In the genomic region with DNA sequence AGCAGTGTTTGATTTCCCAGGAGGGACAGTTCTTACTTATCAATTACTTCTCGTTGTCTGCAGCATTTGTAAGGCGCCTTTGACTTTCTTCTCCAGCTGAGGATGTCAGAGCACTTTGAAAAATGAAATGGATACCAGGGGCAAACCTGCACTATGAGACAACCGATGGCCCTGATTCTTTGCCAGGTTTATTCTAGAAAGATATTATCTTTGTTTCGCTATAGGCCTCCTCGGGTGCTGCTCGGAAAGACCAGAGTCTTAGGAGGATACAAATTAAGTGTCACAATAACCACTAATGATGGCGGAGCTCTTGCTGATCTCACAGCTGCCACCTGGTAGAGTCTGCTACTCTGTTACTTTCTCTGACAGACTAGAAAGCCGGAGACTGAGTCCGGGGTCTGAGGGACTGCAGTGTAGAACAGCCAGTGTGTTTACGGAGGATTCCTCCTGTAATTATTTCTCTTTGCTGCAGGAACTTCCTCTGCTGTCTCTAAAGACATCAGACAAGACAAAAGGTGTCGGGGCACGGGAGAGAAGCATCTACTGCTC, we compare ENCODE assay signal across 18 mouse cellular contexts.
DNase-seq lines count a peak whose midpoint lies in the region; ATAC-seq lines count a peak whose summit lies in the region.
"Had no signal": no experiment of that assay in that cellular context is flagged by ENCODE, and none has a peak within 500 bp of the region (broad histone marks: within the 10 kb centered on the region; RNA-seq: fewer than 3 reads in every experiment).

No protein-coding gene starts in this region.

- no peak for ATAC-seq in hindbrain, embryonic 12.5 days (ENCODE audit: low FRiP score)
- no peak for ATAC-seq in midbrain, embryonic 12.5 days (ENCODE audit: low FRiP score, low read depth)
- no peak for ATAC-seq in neural tube, embryonic 15.5 days (ENCODE audit: low FRiP score)
- ATAC-seq: intestine, embryonic 15.5 days had no signal

- 37% methylated on average over 12 of the region's 12 CpGs for WGBS in hindbrain, embryonic 12.5 days
- WGBS in midbrain, embryonic 12.5 days: 42% methylated on average over 12 of the region's 12 CpGs
- WGBS in neural tube, embryonic 15.5 days: 11% methylated on average over 12 of the region's 12 CpGs

- DNase-seq in retina, embryonic 14.5 days (ENCODE audit: low spot score): peak; percentile 30
- no peak for DNase-seq in retina, postnatal 1 day
- no peak for DNase-seq in adipocyte (ENCODE audit: low spot score)
- DNase-seq in thymus, postnatal 0 days (ENCODE audit: low spot score): no peak
- DNase-seq in adrenal gland, adult 18-20 months (ENCODE audit: low spot score in 2 of 2): no peak
- DNase-seq: cerebellum, adult 9-11 months; heart, postnatal 10 days; layer of hippocampus, adult 9-11 months; thymus, postnatal 25 days had no signal

- H3K4me3 ChIP-seq in hindbrain, embryonic 12.5 days: no peak overlapping the region
- no peak overlapping the region for H3K4me3 ChIP-seq in midbrain, embryonic 12.5 days
- H3K4me3 ChIP-seq in neural tube, embryonic 15.5 days (replicated peaks): no peak overlapping the region
- H3K4me3 ChIP-seq: embryonic facial prominence, embryonic 15.5 days; heart, embryonic 10.5 days; intestine, embryonic 15.5 days; limb, embryonic 13.5 days had no signal

- no peaks in the 10 kb centered on the region for H3K9me3 ChIP-seq in hindbrain, embryonic 12.5 days (replicated peaks)
- no peaks in the 10 kb centered on the region for H3K9me3 ChIP-seq in midbrain, embryonic 12.5 days
- H3K9me3 ChIP-seq in neural tube, embryonic 15.5 days (replicated peaks): no peaks in the 10 kb centered on the region
- H3K9me3 ChIP-seq: embryonic facial prominence, embryonic 15.5 days; heart, embryonic 10.5 days; intestine, embryonic 15.5 days had no signal

- peak overlapping the region; percentile 77 for H3K27ac ChIP-seq in hindbrain, embryonic 12.5 days
- peak overlapping the region; percentile 68 for H3K27ac ChIP-seq in midbrain, embryonic 12.5 days (replicated peaks)
- peak overlapping the region; percentile 49 for H3K27ac ChIP-seq in neural tube, embryonic 15.5 days (replicated peaks)
- H3K27ac ChIP-seq: embryonic facial prominence, embryonic 15.5 days; heart, embryonic 10.5 days; intestine, embryonic 15.5 days; kidney, postnatal 0 days; limb, embryonic 13.5 days; liver, embryonic 14.5 days had no signal

- H3K4me2 ChIP-seq in hindbrain, embryonic 12.5 days (replicated peaks): no peak overlapping the region
- H3K4me2 ChIP-seq in midbrain, embryonic 12.5 days (replicated peaks): no peak overlapping the region; the same call in 1 of the 2 replicates
- peak overlapping the region; percentile 25 for H3K4me2 ChIP-seq in neural tube, embryonic 15.5 days
- H3K4me2 ChIP-seq: embryonic facial prominence, embryonic 15.5 days; intestine, embryonic 15.5 days; limb, embryonic 13.5 days had no signal

- no peaks in the 10 kb centered on the region for H3K36me3 ChIP-seq in hindbrain, embryonic 12.5 days
- H3K36me3 ChIP-seq in midbrain, embryonic 12.5 days: no peaks in the 10 kb centered on the region
- H3K36me3 ChIP-seq in neural tube, embryonic 15.5 days: no peaks in the 10 kb centered on the region
- H3K36me3 ChIP-seq: embryonic facial prominence, embryonic 15.5 days; heart, embryonic 10.5 days; intestine, embryonic 15.5 days; limb, embryonic 13.5 days had no signal

- no peaks in the 10 kb centered on the region for H3K27me3 ChIP-seq in hindbrain, embryonic 12.5 days
- H3K27me3 ChIP-seq in midbrain, embryonic 12.5 days: no peaks in the 10 kb centered on the region
- H3K27me3 ChIP-seq in neural tube, embryonic 15.5 days (replicated peaks): no peaks in the 10 kb centered on the region
- H3K27me3 ChIP-seq: embryonic facial prominence, embryonic 15.5 days; intestine, embryonic 15.5 days had no signal

- H3K9ac ChIP-seq in hindbrain, embryonic 12.5 days: no peak overlapping the region
- H3K9ac ChIP-seq in midbrain, embryonic 12.5 days (replicated peaks): 0 out of 2 replicates have a peak overlapping the region, but pooled peaks have one; percentile 12
- H3K9ac ChIP-seq in neural tube, embryonic 15.5 days (replicated peaks): no peak overlapping the region
- H3K9ac ChIP-seq: embryonic facial prominence, embryonic 15.5 days; intestine, embryonic 15.5 days; limb, embryonic 13.5 days; liver, embryonic 14.5 days had no signal

- peaks cover 28% of the 10 kb centered on the region for H3K4me1 ChIP-seq in hindbrain, embryonic 12.5 days
- H3K4me1 ChIP-seq in midbrain, embryonic 12.5 days: peaks cover 32% of the 10 kb centered on the region
- peaks cover 43% of the 10 kb centered on the region for H3K4me1 ChIP-seq in neural tube, embryonic 15.5 days
- H3K4me1 ChIP-seq: embryonic facial prominence, embryonic 15.5 days; intestine, embryonic 15.5 days had no signal
